Mouse (Mus musculus) c-Kit-positive CD71-positive TER-119-negative erythroid progenitor cells, embryonic 14.5 days (primary cell): ENCODE results near the gene Scamp3.
"Not testable (repeated sequence)": the region's sequence is repeated elsewhere in the genome, so short reads cannot be mapped to it uniquely, and the experiment has no call there.

Experiments used
- DNase-seq: peaks from one replicate; pipeline ENCODE4 v3.0.0-alpha.2; 2013; ENCODE audit warnings: low read depth

The Scamp3 gene

GRCm38 (mm10) chr3:89199839-89200238 is 22.6 kb downstream of the Scamp3 start:
- no peak for DNase-seq

GRCm38 (mm10) chr3:89202253-89203141 is 25.2 kb downstream of the Scamp3 start, which contains the start of gene Gba:
Gene Gba (plus strand): TSS chr3:89202928.
- peak; percentile 94 for DNase-seq

- no peak for DNase-seq
These were observed 25.9 kb downstream of the Scamp3 start for GRCm38 (mm10) chr3:89203142-89203514.

- no peak for DNase-seq
These were observed 28.8 kb downstream of the Scamp3 start for GRCm38 (mm10) chr3:89206079-89206478.

- DNase-seq, result no peak
These were observed 29.4 kb downstream of the Scamp3 start for GRCm38 (mm10) chr3:89206695-89207094.

GRCm38 (mm10) chr3:89208075-89208657 is 30.9 kb downstream of the Scamp3 start:
- DNase-seq, result no peak

- DNase-seq, result no peak
These were observed 31.5 kb downstream of the Scamp3 start for GRCm38 (mm10) chr3:89208736-89209135.

GRCm38 (mm10) chr3:89209731-89210130 is 32.5 kb downstream of the Scamp3 start:
- DNase-seq, result no peak

GRCm38 (mm10) chr3:89210162-89210561 is 32.9 kb downstream of the Scamp3 start:
- DNase-seq, result no peak

- DNase-seq, result no peak
These were observed 33.5 kb downstream of the Scamp3 start for GRCm38 (mm10) chr3:89210731-89211130.

- peak; percentile 87 for DNase-seq
These were observed 36.7 kb downstream of the Scamp3 start for GRCm38 (mm10) chr3:89213803-89214530.

- no peak for DNase-seq
These were observed 37.6 kb downstream of the Scamp3 start, which contains the start of gene Thbs3 for GRCm38 (mm10) chr3:89214681-89215411. Gene Thbs3 (plus strand): TSS chr3:89215180.

- DNase-seq, result peak; percentile 90
These were observed 38.6 kb downstream of the Scamp3 start for GRCm38 (mm10) chr3:89215853-89216252.

- DNase-seq, result not testable (repeated sequence)
These were observed 39.1 kb downstream of the Scamp3 start for GRCm38 (mm10) chr3:89216407-89216806.

- no peak for DNase-seq
These were observed 41.0 kb downstream of the Scamp3 start for GRCm38 (mm10) chr3:89218271-89218670.

- DNase-seq, result no peak
These were observed 42.3 kb downstream of the Scamp3 start for GRCm38 (mm10) chr3:89219546-89219945.

- no peak for DNase-seq
These were observed 43.9 kb downstream of the Scamp3 start for GRCm38 (mm10) chr3:89221167-89221566.

GRCm38 (mm10) chr3:89224796-89225195 is 47.5 kb downstream of the Scamp3 start:
- no peak for DNase-seq

- DNase-seq, result no peak
These were observed 48.1 kb downstream of the Scamp3 start for GRCm38 (mm10) chr3:89225321-89225815.

GRCm38 (mm10) chr3:89225918-89226317 is 48.6 kb downstream of the Scamp3 start:
- no peak for DNase-seq

GRCm38 (mm10) chr3:89226361-89226760 is 49.1 kb downstream of the Scamp3 start:
- DNase-seq, result no peak

GRCm38 (mm10) chr3:89226900-89227299 is 49.6 kb downstream of the Scamp3 start, which contains the start of gene Mtx1:
Gene Mtx1 (minus strand): TSS chr3:89227088.
- no peak for DNase-seq
